Mouse (Mus musculus): Measurements from ENCODE around the gene Tescl.

The Tescl gene

DNA sequence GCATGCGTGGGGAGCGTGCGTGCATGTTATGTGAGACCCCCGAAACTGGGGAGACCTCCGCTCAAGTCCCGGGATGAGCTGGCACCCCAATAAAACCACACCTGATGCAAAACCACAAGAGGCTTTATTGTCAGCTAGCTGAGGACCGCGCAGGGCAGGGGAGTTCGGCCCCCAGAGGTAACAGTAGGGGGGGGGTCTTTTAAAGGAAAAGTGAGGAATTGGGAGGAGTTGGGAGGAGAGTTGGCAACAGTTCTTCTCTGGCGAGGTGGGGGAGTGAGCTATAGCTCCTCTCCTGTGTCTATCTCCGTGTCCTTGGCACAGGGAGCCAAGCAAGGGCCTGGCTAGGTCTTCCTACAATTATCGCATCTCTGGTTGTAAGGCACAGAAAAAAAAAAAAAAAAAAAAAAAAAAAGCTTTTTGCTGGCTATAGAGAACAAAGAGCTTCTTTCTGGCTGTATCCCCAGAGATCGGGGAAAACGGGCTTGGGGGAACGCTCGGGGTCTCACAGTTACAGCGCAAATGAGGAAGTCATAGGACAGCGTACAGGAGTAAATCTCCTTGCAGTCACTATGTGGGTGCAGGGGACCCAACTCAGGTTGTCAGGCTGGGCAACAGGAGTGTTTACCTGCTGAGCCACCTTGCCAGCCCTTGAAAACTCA lies 33.8 kb downstream of the Tescl start:
- no peak for DNase-seq (ENCODE audit: low spot score)

DNA sequence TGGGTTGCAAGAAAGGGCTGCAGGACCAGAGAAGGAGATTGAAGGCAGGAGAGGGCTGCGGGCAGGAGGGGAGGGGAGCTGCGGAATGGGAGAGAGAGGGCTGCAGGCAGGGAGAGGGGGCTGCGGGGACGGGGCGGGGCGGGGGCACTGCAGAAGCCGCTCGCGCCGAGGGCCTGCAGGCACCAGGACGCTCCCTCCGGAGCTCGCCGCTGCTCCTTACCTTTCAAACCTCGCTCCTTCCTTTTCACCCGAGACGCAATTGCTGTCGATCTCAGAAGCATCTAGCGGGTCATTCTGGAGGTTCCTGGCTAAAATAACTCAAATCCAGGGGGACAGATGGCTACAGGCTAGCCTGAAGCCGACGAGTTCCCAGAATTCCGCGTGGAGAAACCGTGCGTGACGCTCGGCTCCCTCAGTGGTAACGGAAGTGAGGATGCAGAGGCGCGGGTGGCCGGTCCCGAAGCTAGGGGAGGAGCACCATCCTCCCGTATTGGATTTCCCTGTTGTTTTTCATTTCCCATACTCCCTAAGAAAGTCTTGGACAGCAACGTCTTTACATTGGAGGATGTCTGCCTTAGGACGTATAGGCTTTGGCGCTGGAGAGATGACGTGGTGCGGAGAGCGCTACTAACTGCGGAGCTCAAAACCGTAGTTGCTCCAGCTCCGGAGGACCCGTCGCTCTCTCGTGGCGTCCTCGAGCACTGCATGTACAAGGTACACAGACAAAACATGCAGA lies 34.6 kb downstream of the Tescl start:
- DNase-seq (ENCODE audit: low spot score), result peak; percentile 82

DNA sequence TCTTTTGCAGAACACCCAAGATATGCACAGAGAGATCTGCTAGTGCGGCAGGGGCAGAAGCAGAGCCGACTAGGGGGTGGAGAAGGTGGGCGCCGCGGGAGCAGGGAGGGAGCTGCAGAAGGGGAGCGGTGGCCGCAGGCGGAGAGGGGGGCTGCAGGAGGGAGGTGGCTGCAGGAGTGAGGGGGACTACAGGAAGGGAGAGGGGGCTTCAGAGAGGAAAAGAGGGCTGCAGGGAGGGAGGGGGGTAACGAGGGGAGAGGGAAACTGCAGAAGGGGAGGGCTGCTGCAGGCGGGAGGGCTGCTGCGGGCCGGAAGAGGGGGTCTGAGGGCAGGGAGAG lies 35.1 kb downstream of the Tescl start:
- no peak for DNase-seq (ENCODE audit: low spot score)

DNA sequence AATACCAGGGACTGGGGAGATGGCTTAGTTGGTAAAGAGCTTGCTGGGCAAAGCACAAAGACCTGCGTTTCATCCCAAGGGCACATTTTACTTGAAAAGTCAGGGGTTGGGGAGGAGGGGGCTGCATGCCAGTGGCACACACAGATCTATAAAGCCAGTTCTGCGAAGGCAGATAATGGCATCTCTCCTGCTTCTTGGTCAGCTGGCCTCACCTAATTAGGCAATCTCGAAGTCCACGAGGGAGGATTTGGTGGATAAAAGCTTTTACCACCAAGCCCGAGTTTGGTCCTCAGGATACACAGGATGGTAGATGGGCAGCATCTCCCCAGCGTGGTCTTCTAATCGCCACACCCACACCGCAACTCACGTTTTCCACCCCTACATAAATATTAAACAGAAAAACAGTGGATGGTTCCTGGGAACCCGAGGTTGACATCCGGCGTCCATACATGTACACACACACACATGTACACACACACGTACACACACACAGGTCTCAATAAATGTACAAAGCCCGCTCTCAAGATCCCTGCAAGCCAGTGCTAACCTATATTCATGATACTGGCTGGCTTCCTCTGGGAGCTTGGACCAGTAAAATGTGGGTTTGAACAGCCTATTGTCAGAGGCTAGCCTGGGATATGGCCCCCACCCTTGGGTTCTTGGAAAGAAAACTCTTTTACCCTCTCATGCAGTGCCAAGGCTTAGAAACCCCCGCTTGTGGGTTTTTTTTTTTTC lies 36.2 kb downstream of the Tescl start:
- DNase-seq (ENCODE audit: low spot score), result no peak

DNA sequence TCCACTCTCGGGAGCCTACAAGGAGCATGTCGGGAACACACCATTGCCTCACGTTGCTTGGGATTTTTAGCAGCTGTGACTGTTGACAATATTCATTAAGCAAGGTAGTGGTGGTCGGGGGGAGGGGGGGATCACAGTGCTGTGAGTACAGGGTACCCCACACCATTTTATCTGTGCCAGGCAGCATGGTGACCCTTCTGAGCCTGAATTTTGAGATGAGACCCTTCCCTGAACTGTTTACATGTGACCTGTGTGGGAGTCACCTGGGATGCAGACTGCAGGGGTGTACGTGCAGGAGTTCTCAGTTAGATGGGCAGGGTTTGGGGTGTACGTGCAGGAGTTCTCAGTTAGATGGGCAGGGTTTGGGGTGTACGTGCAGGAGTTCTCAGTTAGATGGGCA lies 37.4 kb downstream of the Tescl start:
- DNase-seq (ENCODE audit: low spot score), result no peak

DNA sequence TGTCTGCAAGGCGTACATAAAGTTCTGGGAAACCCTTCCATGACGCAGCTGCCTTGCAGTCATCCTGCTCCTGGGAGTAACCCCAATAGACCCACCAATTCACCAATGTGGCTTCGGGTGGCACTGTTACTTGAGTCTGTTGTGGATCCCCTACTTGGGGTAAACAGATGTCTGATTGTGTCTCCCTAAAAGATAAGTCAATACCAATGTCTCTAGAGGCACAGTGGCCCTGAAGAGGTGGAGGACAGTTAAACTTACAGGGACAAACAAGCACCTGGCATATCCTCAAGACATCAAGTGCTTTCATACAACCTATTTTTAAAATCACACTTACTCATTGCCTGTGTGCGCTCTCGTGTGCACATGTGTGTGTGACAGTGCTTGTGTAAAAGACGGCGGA lies 38.4 kb downstream of the Tescl start:
- no peak for DNase-seq (ENCODE audit: low spot score)

DNA sequence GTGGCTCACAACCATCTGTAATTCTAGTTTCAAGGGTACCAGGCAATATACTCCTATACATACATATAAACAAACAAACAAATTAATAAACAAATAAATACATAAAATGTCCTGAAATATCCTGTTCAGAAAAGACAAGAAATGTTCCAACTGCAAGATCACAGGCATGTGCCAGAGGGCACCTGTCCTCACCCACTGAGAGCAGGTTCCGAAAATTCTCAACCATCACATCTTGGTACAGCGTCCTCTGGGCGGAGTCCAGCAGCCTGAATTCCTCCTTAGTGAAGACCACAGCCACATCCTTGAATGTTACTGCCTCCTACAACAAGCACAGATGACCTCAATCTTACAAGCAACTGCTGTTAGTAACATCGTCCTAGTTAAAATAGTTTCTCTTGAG lies 39.0 kb downstream of the Tescl start:
- no peak for DNase-seq (ENCODE audit: low spot score)

DNA sequence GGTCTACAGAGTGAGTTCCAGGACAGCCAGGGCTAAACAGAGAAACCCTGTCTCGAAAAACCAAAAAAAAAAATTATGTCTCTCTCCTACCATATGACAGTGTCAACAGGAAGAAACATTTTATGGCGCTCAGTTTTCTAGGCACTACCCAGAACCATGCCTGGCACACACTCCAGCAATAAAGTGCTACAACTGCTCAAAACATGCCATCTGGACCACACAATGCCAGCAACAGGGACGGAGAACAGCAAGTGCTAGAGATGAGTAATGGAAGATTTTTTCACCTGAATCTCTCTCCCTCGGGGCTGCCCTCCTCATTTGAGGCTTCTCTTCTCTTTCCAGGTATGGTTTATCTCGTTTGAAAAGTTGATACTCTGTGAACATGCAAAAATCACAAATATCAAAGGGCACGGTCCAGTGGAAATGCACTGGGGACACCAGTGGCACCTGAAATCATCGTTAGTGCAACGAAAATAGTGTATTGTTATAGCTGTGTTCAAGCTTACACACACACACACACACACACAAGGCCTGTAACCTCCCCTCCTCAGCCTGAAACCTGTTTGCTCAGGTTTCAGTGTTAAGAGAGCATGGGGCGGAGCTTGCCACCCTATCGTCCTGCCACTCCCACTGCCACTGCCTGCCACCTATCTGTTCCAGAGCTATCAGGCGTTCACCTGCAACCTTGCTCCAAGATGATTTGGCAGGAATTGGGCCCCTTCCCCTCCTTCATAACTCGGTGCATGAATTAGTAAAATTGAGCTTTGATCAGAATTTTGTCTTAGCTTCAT lies 40.5 kb downstream of the Tescl start:
- DNase-seq (ENCODE audit: low spot score), result no peak

DNA sequence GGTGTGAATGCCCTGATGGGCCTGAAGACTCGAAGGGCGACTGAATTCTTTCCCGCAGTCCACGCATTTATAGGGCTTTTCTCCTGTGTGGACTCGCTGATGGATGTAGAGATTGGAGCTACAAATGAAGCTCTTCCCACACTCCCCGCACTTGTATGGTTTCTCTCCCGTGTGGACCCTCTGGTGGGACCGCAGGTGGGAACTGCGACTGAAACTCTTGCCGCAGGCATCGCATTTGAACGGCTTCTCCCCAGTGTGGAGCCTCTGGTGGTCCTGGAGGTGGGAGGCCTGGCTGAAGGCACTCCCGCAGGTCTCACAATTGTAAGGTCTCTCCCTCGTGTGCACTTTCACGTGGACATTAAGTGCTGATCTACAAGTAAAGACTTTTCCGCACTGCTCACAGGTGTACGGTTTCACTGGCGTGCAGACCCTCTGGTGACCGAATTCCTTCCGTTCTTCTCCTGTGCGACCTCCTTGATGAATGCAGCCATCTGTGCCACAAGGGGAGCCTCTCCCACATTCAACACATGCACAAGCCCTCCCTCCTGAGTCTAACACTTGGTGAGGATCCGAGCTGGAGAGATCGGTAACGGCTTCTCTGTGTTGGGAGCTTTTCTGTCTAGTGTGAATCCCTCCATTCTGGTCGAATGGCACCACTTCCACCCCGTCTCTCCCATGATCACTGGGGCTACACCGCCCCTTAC lies 42.2 kb downstream of the Tescl start:
- DNase-seq (ENCODE audit: low spot score), result no peak

DNA sequence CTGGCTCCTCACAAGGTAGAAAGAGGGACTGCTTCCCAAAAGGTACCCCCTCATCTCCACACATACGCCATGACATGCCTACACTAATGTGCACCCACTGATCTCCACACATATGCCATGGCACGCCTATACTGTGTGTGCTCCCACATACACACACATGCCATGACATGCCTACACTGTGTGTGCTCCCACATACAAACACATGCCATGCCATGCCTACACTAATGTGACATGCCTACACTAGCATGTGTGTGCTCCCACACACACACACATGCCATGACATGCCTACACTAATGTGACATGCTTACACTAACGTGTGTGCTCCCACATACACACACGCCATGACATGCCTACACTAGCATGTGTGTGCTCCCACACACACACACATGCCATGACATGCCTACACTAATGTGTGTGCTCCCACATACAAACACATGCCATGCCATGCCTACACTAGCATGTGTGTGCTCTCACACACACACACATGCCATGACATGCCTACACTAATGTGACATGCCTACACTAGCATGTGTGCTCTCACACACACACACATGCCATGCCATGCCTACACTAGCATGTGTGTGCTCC lies 43.5 kb downstream of the Tescl start:
- DNase-seq (ENCODE audit: low spot score), result no peak

DNA sequence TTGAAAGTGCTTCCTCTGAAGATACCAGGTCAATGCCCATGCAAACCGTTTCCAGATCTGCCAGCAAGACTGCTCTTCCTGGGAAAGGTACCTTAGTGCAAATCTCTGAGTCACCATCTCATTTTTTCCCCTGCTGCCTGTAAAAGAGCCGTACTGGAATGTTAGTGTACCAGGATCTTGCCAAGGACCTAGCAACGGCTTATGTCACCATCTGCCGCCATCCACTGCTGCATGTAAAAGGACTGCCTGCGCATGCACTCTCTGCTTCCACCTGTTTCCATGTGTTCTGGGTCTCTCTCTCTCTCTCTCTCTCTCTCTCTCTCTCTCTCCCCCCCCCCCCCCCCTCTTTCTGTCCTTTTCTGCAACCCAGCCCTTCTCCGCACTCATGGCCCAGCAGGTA lies 45.2 kb downstream of the Tescl start:
- DNase-seq (ENCODE audit: low spot score), result no peak

DNA sequence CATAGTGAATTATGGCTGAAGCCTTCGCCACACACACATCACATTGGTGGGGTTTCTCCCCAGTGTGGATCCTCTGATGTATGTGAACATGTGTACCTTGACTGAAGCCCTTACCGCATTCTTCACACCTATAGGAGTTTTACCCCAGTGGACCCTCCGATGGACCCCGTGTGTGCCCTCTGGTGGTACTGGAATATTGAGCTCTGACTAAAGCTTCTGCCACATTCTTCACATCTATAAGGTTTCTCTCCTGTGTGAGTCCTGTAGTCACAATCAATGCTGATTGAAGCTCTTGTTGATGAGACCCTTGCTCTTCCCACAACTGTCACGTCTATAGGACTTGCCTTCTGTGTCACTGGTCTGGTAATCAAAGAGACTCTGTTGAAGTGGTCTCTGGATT lies 46.1 kb downstream of the Tescl start:
- DNase-seq (ENCODE audit: low spot score), result no peak

DNA sequence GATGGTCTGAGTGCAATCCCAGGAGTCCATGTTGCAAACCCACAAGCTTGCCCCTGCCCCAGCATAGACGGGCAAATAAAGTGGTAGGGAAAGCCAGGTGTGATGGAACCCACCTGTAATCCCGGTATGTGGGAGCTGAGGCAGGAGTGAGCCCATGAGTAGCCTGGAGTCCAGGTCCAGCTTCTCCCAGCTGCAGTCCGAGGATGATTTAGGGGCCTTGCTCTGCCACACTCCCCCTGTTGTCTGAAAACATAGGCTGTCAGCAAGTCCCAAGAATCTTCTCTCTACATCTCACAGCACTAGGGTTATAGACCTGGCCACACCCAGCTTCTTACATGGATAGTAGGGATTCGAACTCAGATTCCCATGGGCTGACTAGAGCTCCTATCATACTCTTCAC lies 46.8 kb downstream of the Tescl start:
- no peak for DNase-seq (ENCODE audit: low spot score)

DNA sequence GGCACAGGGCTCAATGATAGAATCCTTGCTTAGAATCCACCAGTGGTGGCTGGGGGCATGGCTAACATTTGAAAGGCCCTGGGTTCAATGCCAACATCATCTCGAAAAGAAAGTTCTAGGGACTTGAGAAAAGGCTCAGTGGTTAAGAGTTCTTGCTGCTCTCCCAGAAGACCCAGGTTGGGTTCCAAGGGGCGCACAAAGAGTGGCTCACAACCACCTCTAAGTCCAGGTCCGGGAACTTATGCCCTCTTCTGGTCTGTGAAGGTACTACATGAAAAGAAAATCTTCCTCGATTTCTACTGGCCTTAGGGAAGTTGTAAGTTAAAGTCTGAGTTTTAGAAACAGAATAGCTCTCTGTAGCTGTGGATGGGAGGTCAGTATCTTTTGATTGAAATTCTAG lies 47.6 kb downstream of the Tescl start:
- no peak for DNase-seq (ENCODE audit: low spot score)

Data from left cerebral cortex, adult 11 months (tissue).